Mouse (Mus musculus): ENCODE measurements at regions not wholly inside any gene's neighbourhood (a gene's known extent, or its start where the extent isn't known, plus 50 kb on each side); places are given as distances from the start of the nearest gene placed in this dataset.

GRCm38 (mm10) chr19:56041930-56042329, 245.0 kb upstream of the Habp2 start:
- DNase-seq: no peak

GRCm38 (mm10) chr19:56046784-56047390, 240.1 kb upstream of the Habp2 start:
- DNase-seq: no peak

GRCm38 (mm10) chr19:56054186-56054585, 232.8 kb upstream of the Habp2 start:
- DNase-seq: no peak

- no peak for DNase-seq
Measured at GRCm38 (mm10) chr19:56056397-56056796, 230.5 kb upstream of the Habp2 start.

DNA sequence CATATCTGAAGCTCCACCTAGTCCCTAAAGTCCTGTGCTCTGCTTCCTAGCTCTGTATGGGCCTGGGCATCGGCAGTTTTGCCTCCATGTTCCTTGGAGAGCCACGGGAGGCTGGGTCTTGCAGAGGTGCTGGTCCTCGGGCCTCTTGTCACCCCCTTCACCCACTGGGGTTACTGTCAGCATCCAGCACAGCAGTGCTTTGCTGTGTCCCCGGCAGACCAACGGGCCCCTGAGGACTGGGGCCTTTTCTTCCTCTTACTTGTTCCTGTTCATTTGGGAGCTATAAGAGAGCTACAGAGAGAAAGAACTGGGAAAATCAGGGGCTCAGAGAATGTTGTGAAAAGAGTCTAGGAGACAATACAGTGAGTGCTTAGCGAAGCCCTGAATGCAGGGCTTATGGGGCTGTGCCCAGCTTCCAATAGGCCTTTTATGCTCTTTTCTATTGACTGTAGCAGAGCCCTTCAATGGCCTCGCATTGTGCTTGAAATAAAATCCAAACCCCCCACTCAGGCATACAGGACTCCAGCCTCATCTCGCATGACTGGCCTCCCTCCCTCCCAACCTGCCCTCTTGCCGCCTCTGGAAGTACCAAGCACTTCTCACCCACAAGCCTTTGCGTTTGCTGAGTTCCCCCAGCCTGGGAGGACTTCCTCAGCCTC, 224.9 kb upstream of the Habp2 start:
- no peak for DNase-seq

- DNase-seq: no peak
Measured at GRCm38 (mm10) chr19:56063099-56063498, 223.8 kb upstream of the Habp2 start.

GRCm38 (mm10) chr19:56065730-56066129, 221.2 kb upstream of the Habp2 start:
- DNase-seq: no peak

DNA sequence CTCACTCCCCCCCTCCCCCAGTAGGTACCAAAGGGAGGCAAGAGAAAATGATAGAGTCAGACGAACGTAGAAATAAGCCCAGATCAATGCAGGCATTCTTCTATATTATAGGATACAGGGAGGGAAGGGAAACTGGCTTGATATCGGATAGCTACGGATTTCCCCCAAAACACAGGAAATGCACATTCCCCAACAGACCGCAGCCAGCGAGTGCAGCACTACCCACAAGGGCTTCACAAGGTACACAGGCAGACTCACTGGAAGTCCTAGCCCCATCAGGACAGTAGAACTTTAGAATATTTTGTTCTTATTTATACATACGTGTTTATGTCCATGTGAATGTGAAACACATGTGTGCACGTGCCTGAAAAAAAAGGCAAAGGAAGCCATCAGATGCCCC, 218.8 kb upstream of the Habp2 start:
- peak in 1 of 2 experiments; percentile 8 for DNase-seq

DNA sequence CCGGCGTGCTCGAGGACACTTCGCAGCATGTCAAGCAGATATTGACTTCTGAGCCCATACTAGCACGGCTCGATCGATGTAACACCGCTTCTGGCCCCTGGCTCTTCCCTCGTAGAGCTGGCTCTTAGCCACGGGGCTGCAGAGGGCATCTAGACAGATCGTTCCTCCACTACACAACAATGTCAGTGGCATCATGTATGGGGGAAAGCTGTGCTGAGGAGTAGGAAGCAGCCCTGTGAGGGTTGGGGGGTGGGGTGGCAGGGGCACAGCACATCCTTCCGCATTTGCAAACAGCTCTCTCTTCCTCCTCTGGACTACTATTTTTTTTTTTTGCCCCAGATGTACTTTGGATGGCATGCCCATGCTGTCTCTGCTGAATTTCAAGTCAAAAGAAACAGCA, 218.1 kb upstream of the Habp2 start:
- DNase-seq: peak; percentile 9 to 25

GRCm38 (mm10) chr19:56069266-56069665, 217.7 kb upstream of the Habp2 start:
- DNase-seq: no peak

- DNase-seq: no peak
Measured at GRCm38 (mm10) chr19:56071340-56071739, 215.6 kb upstream of the Habp2 start.

DNA sequence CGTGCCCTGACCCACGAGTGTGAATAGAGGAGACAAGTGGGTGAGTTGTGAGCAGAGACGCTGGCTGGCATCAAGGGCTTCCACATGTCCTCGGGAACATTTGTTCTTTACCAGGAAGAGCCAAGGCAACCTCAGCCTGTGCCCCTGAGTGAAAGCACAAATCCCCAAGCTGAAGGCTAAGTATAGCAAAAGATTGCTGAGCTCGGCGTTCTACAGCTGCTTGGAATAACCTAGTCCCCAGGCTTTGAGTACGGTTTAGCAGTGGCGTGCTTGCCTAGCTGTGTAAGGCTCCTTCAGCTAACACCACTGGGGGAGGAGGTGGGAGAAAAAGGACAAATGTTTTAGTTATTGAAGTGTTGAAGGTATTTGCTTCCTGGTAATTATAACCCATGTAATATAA, 210.8 kb upstream of the Habp2 start:
- DNase-seq: no peak

- DNase-seq: no peak
Measured at GRCm38 (mm10) chr19:56077491-56077890, 209.4 kb upstream of the Habp2 start.

- no peak for DNase-seq
Measured at GRCm38 (mm10) chr19:56086413-56087083, 200.4 kb upstream of the Habp2 start.

DNA sequence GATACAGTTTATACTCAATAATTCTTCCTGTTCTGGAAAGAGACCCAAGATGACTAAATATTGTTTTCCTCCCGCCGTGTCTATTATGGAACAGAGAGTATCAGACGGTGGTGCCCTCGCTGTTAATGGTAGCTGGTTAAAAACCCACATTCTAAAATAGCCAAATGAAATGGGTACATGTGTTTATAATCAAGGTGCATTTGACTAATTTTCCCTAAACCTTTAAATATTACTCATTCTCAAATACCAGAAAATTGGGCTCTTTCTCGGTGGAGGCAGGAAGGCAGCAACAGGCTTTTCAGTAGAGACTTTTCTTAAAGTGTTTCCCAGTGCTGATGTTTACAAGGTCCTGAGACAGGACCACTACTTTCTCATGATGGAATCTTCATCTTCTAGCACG, 199.8 kb upstream of the Habp2 start:
- no peak for DNase-seq

GRCm38 (mm10) chr19:56089795-56090375, 197.1 kb upstream of the Habp2 start:
- DNase-seq: no peak

DNA sequence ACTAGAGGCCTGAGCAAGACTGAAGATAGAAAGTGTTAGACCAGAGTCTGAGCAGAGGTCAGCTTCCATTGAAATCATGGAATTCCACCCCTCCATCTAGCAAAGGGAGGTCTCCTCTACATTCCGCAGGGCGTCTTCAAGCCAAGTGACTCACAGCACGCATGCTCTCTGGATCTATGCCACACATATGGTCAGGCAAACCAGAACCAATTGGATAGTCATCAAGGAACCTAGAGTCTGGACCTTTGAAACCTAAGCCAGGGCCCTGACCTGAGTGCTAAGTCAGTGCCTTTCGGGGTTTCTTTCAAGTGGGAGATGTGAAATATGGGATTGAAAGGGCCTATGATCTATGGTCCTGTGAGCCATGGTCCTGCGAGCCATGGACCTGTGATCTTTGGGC, 195.4 kb upstream of the Habp2 start:
- no peak for DNase-seq

- DNase-seq: no peak
Measured at GRCm38 (mm10) chr19:56095873-56096272, 191.1 kb upstream of the Habp2 start.

DNA sequence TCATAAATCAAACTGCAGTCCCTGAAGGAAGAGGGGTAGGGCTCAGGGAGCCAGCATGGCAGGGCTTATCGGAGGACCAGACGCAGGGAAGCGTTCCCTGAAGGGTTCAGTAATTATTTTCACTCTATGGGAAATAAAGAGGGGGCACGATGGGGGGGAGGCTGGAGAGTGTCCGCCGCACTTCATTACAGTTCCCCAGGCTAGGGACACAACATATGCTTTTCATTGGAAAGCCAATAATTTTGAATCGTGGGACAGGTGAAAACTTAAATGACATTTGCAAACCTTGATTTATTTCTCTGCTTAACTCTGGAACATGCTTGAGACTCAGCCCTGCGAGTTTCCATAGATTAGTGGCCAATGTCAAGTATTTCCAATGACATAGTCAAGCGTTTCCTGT, 187.2 kb upstream of the Habp2 start:
- no peak for DNase-seq

DNA sequence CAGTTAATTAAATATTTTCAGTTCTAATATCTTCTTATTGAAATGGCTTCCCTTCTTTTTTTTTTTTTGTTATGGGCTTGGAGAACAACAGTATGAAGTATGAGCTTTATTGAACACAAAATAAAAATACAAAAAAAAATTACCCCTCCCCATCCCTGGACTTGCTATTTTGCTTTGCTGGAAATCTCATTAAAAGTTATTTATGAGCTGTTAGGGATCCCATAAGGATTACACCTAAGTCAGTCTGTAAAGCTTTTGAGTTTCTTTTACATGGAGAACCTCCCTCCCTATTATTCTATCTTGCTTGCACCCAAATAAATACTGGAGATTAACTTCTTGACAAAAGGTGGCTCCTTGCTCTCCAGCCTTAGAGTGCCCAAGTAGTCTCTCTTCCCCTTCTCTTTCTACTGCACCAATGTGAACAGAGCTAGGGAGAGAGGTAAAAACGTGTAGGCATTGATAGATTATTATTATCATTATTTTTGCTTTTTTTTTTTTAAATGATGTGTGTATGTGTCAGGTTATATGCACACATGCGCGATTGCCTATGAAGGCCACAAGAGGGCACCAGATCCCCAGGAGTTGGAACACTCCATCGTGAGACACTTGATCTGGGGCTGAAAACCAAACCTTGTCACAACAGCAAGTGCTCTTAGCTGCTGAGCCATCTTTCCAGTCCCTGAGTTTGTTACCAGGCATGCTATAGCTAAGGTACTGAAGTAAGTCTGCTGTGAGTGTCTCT, 186.6 kb upstream of the Habp2 start:
- no peak for DNase-seq

DNA sequence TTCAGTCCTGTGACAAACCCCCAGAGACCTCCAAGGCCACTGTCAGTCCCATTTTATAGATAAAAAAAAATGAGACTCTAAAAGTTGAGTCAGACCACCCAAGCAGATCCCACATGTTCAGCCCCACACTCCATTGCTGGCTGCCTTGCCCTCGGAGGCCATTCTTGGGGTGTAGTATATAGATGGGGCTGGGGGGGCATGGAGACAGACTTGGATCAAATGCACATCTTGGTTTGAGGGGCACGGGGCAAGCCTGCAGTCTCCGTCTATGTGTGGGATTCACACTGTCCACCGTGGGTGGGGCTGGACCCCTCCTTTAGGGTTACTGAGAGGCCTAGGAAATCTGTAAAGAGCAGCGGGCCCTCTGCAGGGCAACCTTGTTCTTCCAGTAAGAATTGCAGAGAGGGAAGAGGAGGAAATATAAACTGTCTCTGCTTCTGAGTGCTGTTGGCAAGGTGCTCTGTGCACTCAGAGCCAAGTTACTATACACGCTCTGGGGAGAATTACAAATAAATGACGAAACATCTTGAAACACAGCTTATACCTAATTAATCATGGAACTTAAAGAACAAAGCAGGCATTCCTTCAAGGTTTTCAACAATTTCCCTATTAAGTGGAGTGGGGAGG, 184.4 kb upstream of the Habp2 start:
- DNase-seq: no peak

DNA sequence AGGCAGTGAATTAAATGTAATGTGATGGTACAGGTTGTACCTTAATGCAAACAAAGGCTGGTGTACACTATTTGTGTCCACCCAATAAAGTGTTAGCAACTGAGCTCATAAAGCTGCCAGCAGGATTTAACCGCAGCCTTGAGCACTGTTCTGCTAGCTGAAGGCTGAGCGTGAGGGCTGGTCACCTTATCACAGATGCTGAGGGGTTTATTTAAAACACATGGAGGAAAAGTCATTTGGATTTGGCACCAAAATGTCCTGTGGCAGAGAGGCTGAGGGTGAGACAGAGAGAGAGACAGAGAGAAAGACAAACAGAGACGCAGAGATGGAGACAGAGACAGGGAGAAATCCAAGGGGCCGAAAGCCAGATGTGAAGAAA, 181.9 kb upstream of the Habp2 start:
- no peak for DNase-seq
